ENCODE assay signal across 8 mouse cellular contexts in the genomic region with DNA sequence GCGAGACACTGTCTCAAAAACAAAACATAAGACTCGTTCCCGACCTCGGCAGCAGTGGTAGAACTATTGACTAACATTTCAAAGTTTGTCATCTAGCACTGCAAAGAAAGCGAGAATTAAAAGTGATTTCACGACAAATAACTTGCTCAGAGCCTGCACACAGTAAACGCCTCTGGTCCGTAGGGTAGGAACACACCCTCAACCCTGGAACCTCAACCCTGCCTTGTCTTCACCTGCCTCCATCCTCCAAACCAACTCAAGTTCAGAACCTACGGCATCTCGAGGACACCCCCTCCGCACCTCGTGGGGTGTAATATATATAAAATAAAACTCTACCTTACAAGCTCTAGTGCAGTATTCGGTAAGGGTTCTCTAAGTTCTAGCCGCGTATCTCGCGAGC. TPM values are rescaled to one million over a fixed set of nuclear protein-coding genes. Genes with fewer than 3 reads are reported as not detected.
DNase-seq lines count a peak whose midpoint lies in the region; ATAC-seq and TF ChIP-seq lines count a peak whose summit lies in the region.

No protein-coding gene starts in this region.

- H3K9ac ChIP-seq in embryonic facial prominence, embryonic 11.5 days (replicated peaks; ENCODE audit: low read length) = peak overlapping the region; percentile 64
- H3K9ac ChIP-seq in intestine, embryonic 14.5 days (ENCODE audit: low read length) = peak overlapping the region; percentile 62
- peak overlapping the region; percentile 50 for H3K9ac ChIP-seq in midbrain, postnatal 0 days (replicated peaks; ENCODE audit: low read length, poor library complexity, severe bottlenecking)

- no peaks in the 10 kb centered on the region for H3K36me3 ChIP-seq in embryonic facial prominence, embryonic 11.5 days (replicated peaks; ENCODE audit: control insufficient read depth, insufficient read depth, low read depth, low read length)
- 0 out of 2 replicates have a peak, but pooled peaks cover 6% of the 10 kb centered on the region for H3K36me3 ChIP-seq in intestine, embryonic 14.5 days (ENCODE audit: control insufficient read depth, insufficient read depth, low read length)
- no peaks in the 10 kb centered on the region for H3K36me3 ChIP-seq in midbrain, postnatal 0 days (ENCODE audit: insufficient read depth, low read length)

- no peaks in the 10 kb centered on the region; the same call in 1 of the 2 replicates for H3K4me1 ChIP-seq in embryonic facial prominence, embryonic 11.5 days (ENCODE audit: control insufficient read depth, insufficient read depth, low read length)
- peaks cover 10% of the 10 kb centered on the region for H3K4me1 ChIP-seq in intestine, embryonic 14.5 days (replicated peaks; ENCODE audit: control insufficient read depth, insufficient read depth, low read length)
- peaks cover 5% of the 10 kb centered on the region; the same call in 1 of the 2 replicates for H3K4me1 ChIP-seq in midbrain, postnatal 0 days (ENCODE audit: insufficient read depth, low read length)

- ATAC-seq in embryonic facial prominence, embryonic 11.5 days (replicated peaks; ENCODE audit: insufficient number of reproducible peaks, low FRiP score, low TSS enrichment, low read depth) = peak; percentile 14; the same call in 1 of the 2 replicates
- ATAC-seq in intestine, embryonic 14.5 days (replicated peaks; ENCODE audit: low FRiP score, low TSS enrichment, low read depth) = peak; percentile 26
- no peak for ATAC-seq in midbrain, postnatal 0 days (ENCODE audit: low FRiP score)

- DNase-seq in layer of hippocampus, adult 2 months (ENCODE audit: low spot score in 2 of 2) = no peak
- no peak for DNase-seq in layer of hippocampus, adult 9-11 months
- DNase-seq in embryonic facial prominence, embryonic 11.5 days (ENCODE audit: low spot score) = no peak
- DNase-seq in intestine, embryonic 14.5 days (ENCODE audit: low spot score) = no peak
- DNase-seq in midbrain, postnatal 0 days (ENCODE audit: low spot score) = no peak
- DNase-seq in left cerebral cortex, postnatal 14 days (ENCODE audit: low spot score in 2 of 2) = no peak
- DNase-seq in cerebellum, adult 9-10 months = no peak
- no peak for DNase-seq in left cerebral cortex, adult 11 months (ENCODE audit: low spot score)

- intact Hi-C loops in left cerebral cortex, postnatal 14 days (cut with DNase I) = no loop called here

- H3K4me3 ChIP-seq in layer of hippocampus, adult 2 months = peak overlapping the region; percentile 86
- peak overlapping the region; percentile 83 for H3K4me3 ChIP-seq in embryonic facial prominence, embryonic 11.5 days (ENCODE audit: low read depth, low read length)
- H3K4me3 ChIP-seq in intestine, embryonic 14.5 days (ENCODE audit: low read depth, low read length) = peak overlapping the region; percentile 81
- peak overlapping the region; percentile 67 for H3K4me3 ChIP-seq in midbrain, postnatal 0 days (ENCODE audit: low read depth, low read length)

- 8% methylated on average over 17 of the region's 17 CpGs for WGBS in embryonic facial prominence, embryonic 11.5 days
- 6% methylated on average over 17 of the region's 17 CpGs for WGBS in intestine, embryonic 14.5 days
- 7% methylated on average over 17 of the region's 17 CpGs for WGBS in midbrain, postnatal 0 days

- no peaks in the 10 kb centered on the region for H3K9me3 ChIP-seq in embryonic facial prominence, embryonic 11.5 days (replicated peaks; ENCODE audit: control insufficient read depth, low read length)
- no peaks in the 10 kb centered on the region for H3K9me3 ChIP-seq in intestine, embryonic 14.5 days (ENCODE audit: control insufficient read depth, low read length)
- no peaks in the 10 kb centered on the region for H3K9me3 ChIP-seq in midbrain, postnatal 0 days (ENCODE audit: low read length)

- H3K27ac ChIP-seq in layer of hippocampus, adult 2 months = peak overlapping the region; percentile 72
- no peak overlapping the region for H3K27ac ChIP-seq in embryonic facial prominence, embryonic 11.5 days (replicated peaks; ENCODE audit: low read depth, low read length)
- no peak overlapping the region for H3K27ac ChIP-seq in intestine, embryonic 14.5 days (ENCODE audit: low read depth)
- H3K27ac ChIP-seq in midbrain, postnatal 0 days (ENCODE audit: low read depth, low read length) = no peak overlapping the region

- TF ChIP-seq CTCF in layer of hippocampus, adult 2 months (conservative IDR thresholded peaks at IDR 0.05) = no peak
- TF ChIP-seq CTCF in midbrain, postnatal 0 days (IDR thresholded peaks at IDR 0.05) = no peak

- H3K4me2 ChIP-seq in embryonic facial prominence, embryonic 11.5 days (ENCODE audit: low read depth, low read length) = peak overlapping the region; percentile 57
- H3K4me2 ChIP-seq in intestine, embryonic 14.5 days (ENCODE audit: low read length) = peak overlapping the region; percentile 56
- peak overlapping the region; percentile 79 for H3K4me2 ChIP-seq in midbrain, postnatal 0 days (ENCODE audit: low read depth, low read length, poor library complexity, severe bottlenecking)

- no peaks in the 10 kb centered on the region for H3K27me3 ChIP-seq in embryonic facial prominence, embryonic 11.5 days (ENCODE audit: control insufficient read depth, insufficient read depth, low read length)
- H3K27me3 ChIP-seq in intestine, embryonic 14.5 days (replicated peaks; ENCODE audit: control insufficient read depth, insufficient read depth, low read length) = no peaks in the 10 kb centered on the region
- no peaks in the 10 kb centered on the region for H3K27me3 ChIP-seq in midbrain, postnatal 0 days (ENCODE audit: insufficient read depth, low read length)

RNA-seq across cellular contexts. Expression of a gene that starts 0.4 kb away (rescaled TPM):
- total RNA-seq in layer of hippocampus, adult 2 months (2021) = 10 to 100 TPM; 10.9 to 12.6 TPM
- 22.6 and 26.5 TPM in 2 replicates for polyA plus RNA-seq in embryonic facial prominence, embryonic 11.5 days (2014; fragmentation: Nextera tagmentation; extraction: Ambion mirVana)
- 21.5 and 21.7 TPM in 2 replicates for polyA plus RNA-seq in intestine, embryonic 14.5 days (2014; fragmentation: Nextera tagmentation; extraction: Ambion mirVana)
- total RNA-seq in midbrain, postnatal 0 days (2014; rRNA removed) = 21.3 and 25.5 TPM in 2 replicates
- 29.5 and 35.2 TPM in 2 replicates for polyA plus RNA-seq in midbrain, postnatal 0 days (2015; fragmentation: Nextera tagmentation; extraction: Ambion mirVana)
- total RNA-seq in left cerebral cortex, postnatal 14 days (2021) = 10 to 100 TPM; 11.6 to 13.0 TPM

RNA-seq across cellular contexts. Expression of a gene that starts 15.9 kb away (rescaled TPM):
- 10 to 100 TPM; 82.7 to 85.4 TPM for total RNA-seq in layer of hippocampus, adult 2 months (2021)
- 1.4 and 1.7 TPM in 2 replicates for polyA plus RNA-seq in embryonic facial prominence, embryonic 11.5 days (2014; fragmentation: Nextera tagmentation; extraction: Ambion mirVana)
- polyA plus RNA-seq in intestine, embryonic 14.5 days (2014; fragmentation: Nextera tagmentation; extraction: Ambion mirVana) = 0.66 and 0.75 TPM in 2 replicates
- 20.9 and 26.5 TPM in 2 replicates for total RNA-seq in midbrain, postnatal 0 days (2014; rRNA removed)
- polyA plus RNA-seq in midbrain, postnatal 0 days (2015; fragmentation: Nextera tagmentation; extraction: Ambion mirVana) = 8.7 and 10.1 TPM in 2 replicates
- total RNA-seq in left cerebral cortex, postnatal 14 days (2021) = 100 to 1,000 TPM; 105 to 110 TPM

RNA-seq across cellular contexts. Expression of a gene that starts 38.7 kb away (rescaled TPM):
- total RNA-seq in layer of hippocampus, adult 2 months (2021) = 10 to 100 TPM; 15.1 to 15.2 TPM
- polyA plus RNA-seq in embryonic facial prominence, embryonic 11.5 days (2014; fragmentation: Nextera tagmentation; extraction: Ambion mirVana) = 0.49 and 0.70 TPM in 2 replicates
- polyA plus RNA-seq in intestine, embryonic 14.5 days (2014; fragmentation: Nextera tagmentation; extraction: Ambion mirVana) = 17.7 and 26.7 TPM in 2 replicates
- total RNA-seq in midbrain, postnatal 0 days (2014; rRNA removed) = 17.3 and 18.2 TPM in 2 replicates
- polyA plus RNA-seq in midbrain, postnatal 0 days (2015; fragmentation: Nextera tagmentation; extraction: Ambion mirVana) = 26.8 and 27.1 TPM in 2 replicates
- total RNA-seq in left cerebral cortex, postnatal 14 days (2021) = 10 to 100 TPM; 25.1 to 34.5 TPM
